Mouse (Mus musculus) C2C12 (cell line): Measurements from ENCODE around the gene Rere. TPM values are rescaled to one million over a fixed set of nuclear protein-coding genes. Genes with fewer than 3 reads are reported as not detected.

ENCODE experiments used
- H3K27me3 ChIP-seq: one replicate; pipeline ENCODE4 v1.6.1; 2011; ENCODE audit not compliant: control insufficient read depth, insufficient read depth, insufficient read length
- H3K36me3 ChIP-seq: one replicate; pipeline ENCODE4 v1.6.1; 2011; ENCODE audit not compliant: control insufficient read depth, insufficient read depth
- H3K4me3 ChIP-seq: one replicate; pipeline ENCODE4 v1.5.1; 2011; ENCODE audit warnings: mild to moderate bottlenecking, control low read depth; ENCODE audit not compliant: poor library complexity, insufficient read depth, severe bottlenecking
- H3K79me2 ChIP-seq: one replicate; pipeline ENCODE4 v1.6.1; 2011; ENCODE audit not compliant: control insufficient read depth, insufficient read depth
- H3K79me3 ChIP-seq: one replicate; pipeline ENCODE4 v1.6.1; 2011; ENCODE audit warnings: low read depth, control low read depth
- H3ac ChIP-seq: one replicate; pipeline ENCODE3; 2011; ENCODE audit warnings: low read depth; ENCODE audit not compliant: control insufficient read depth, insufficient read length
- CEBPB ChIP-seq: IDR thresholded peaks from one replicate; pipeline ENCODE4 v1.6.1; 2011; ENCODE audit warnings: low read depth, mild to moderate bottlenecking, control low read depth, moderate library complexity
- CTCF ChIP-seq: IDR thresholded peaks from one replicate; pipeline ENCODE4 v1.5.1; 2011; ENCODE audit not compliant: control insufficient read depth, insufficient read depth, insufficient read length
- FOSL1 ChIP-seq: IDR thresholded peaks from one replicate; pipeline ENCODE4 v1.8.0; 2011; ENCODE audit warnings: mild to moderate bottlenecking, low read length; ENCODE audit not compliant: poor library complexity, insufficient read depth, severe bottlenecking
- MAX ChIP-seq: IDR thresholded peaks from one replicate; pipeline ENCODE4 v1.6.1; 2011; ENCODE audit warnings: mild to moderate bottlenecking, control low read depth
- MYOD1 ChIP-seq: IDR thresholded peaks from one replicate; pipeline ENCODE4 v1.6.1; 2011; ENCODE audit warnings: low read depth; ENCODE audit not compliant: control insufficient read depth, insufficient read length
- MYOG ChIP-seq: IDR thresholded peaks from one replicate; pipeline ENCODE4 v1.6.1; 2011; ENCODE audit not compliant: control insufficient read depth, insufficient read length; ENCODE audit errors: extremely low read depth
- USF1 ChIP-seq: IDR thresholded peaks from one replicate; pipeline ENCODE4 v1.6.1; 2011; ENCODE audit warnings: low read depth, mild to moderate bottlenecking, control low read depth, moderate library complexity
- polyA plus RNA-seq: library from polyadenylated mRNA; unstranded; fragments of >200 nt; fragmentation: generic; extraction: Trizol; gene quantifications from one replicate; pipeline ENCODE4 v1.2.1, GENCODE M21; 2012; ENCODE audit warnings: missing spikeins

The Rere gene
- polyA plus RNA-seq, 1 experiment: 27.1 TPM

GRCm38 (mm10) chr4:150239951-150240368 lies 41.5 kb upstream of the Rere start:
- TF ChIP-seq CEBPB (peak; percentile 86), MYOG (no peak), MAX (peak; percentile 74), CTCF (peak; percentile 62), USF1 (no peak), MYOD1 (peak; percentile 33), FOSL1 (peak; percentile 93)
- peak overlapping the region; percentile 97 for H3K4me3 ChIP-seq
- H3K27me3 ChIP-seq: no peaks in the 10 kb centered on the region

GRCm38 (mm10) chr4:150240381-150240886 lies 41.0 kb upstream of the Rere start:
- Histone ChIP-seq H3K36me3 (peaks cover 69% of the 10 kb centered on the region), H3K4me3 (peak overlapping the region; percentile 22), H3K27me3 (no peaks in the 10 kb centered on the region), H3K79me2 (peaks cover 87% of the 10 kb centered on the region), H3ac (peak overlapping the region; percentile 14), H3K79me3 (peaks cover 66% of the 10 kb centered on the region)
- TF ChIP-seq CEBPB (no peak), FOSL1 (no peak), MAX (no peak), CTCF (no peak), MYOD1 (no peak), USF1 (no peak), MYOG (no peak)

More at GRCm38 (mm10) chr4:150239951-150240368, 41.5 kb upstream of the Rere start:
- Histone ChIP-seq H3K79me2 (peaks cover 85% of the 10 kb centered on the region), H3K36me3 (peaks cover 67% of the 10 kb centered on the region), H3K79me3 (peaks cover 66% of the 10 kb centered on the region), H3ac (peak overlapping the region; percentile 76)

DNA sequence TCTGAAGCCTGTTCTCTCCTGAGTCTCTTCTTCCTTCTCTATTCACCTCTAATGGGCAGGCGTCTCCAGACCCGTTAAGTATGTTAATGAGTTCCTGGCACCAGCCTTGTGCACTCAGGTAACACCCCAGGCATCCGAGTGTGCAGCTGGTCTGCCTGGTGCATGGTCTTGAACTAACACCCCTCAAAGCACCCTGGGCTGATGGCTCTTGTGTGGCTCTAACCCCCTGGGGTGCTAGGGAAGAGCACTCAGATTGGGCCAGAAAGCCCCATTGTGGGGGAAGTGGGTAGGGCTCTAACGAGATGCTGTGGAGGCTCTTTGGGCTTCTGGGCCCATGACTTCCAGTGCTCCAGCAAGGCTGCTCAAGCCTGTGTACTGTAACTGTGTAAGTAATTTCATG lies 39.7 kb upstream of the Rere start:
- Histone ChIP-seq H3K4me3 (no peak overlapping the region), H3K79me2 (peaks cover 86% of the 10 kb centered on the region), H3ac (peak overlapping the region; percentile 27), H3K27me3 (no peaks in the 10 kb centered on the region), H3K79me3 (peaks cover 66% of the 10 kb centered on the region), H3K36me3 (peaks cover 81% of the 10 kb centered on the region)
- TF ChIP-seq CEBPB: no peak
- no peak for TF ChIP-seq USF1
- TF ChIP-seq FOSL1: no peak
- TF ChIP-seq MYOD1: no peak
- TF ChIP-seq MAX: no peak
- no peak for TF ChIP-seq MYOG
- no peak for TF ChIP-seq CTCF

DNA sequence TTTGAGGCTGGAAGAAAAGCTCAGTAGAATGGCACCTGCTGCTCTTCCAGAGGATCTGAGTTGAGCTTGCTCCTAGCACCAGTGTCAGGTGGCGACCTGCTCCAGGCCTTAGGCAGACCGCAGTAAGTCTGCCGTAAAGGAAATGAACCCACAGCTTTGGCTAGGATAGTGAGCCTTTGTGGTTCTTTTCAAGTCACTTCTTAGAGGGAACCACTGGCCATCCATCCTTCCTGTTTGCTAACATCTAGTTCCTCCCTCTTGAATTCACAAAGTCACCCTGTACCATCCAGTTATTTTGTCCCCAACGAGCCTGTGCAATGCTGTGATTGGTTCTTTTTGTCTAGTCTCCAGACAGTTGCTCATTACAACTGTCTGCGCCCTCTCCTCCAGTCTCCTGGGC lies 38.7 kb upstream of the Rere start:
- Histone ChIP-seq H3ac (no peak overlapping the region), H3K36me3 (peaks cover 92% of the 10 kb centered on the region), H3K79me3 (peaks cover 59% of the 10 kb centered on the region), H3K79me2 (peaks cover 80% of the 10 kb centered on the region), H3K27me3 (no peaks in the 10 kb centered on the region), H3K4me3 (no peak overlapping the region)
- TF ChIP-seq USF1 (no peak), FOSL1 (no peak), MYOD1 (no peak), CTCF (no peak), CEBPB (no peak), MYOG (no peak), MAX (no peak)

DNA sequence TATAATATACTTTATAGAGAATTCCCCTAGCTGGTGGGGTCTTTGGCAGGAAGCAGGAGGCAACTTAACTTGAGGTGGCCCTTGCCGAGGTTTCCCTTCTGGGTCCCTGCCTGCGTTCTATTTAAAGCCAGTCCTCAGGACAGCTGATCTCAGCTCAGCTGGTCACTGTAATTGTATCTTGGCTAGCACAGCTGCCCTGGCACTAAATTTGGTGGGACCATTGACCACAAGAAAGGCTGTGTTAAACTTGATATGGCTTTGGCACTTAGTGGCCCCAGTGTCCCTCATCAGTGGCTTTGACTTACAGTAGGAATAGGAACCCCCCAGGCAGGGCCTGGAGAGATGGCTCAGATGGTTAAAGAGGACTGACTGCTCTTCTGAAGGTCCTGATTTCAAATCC lies 35.6 kb upstream of the Rere start:
- no peaks in the 10 kb centered on the region for H3K27me3 ChIP-seq
- H3K36me3 ChIP-seq: peaks cover 96% of the 10 kb centered on the region
- no peak for TF ChIP-seq MYOG
- TF ChIP-seq CEBPB: no peak
- TF ChIP-seq CTCF: no peak
- TF ChIP-seq USF1: no peak
- no peak for TF ChIP-seq MAX
- peak; percentile 75 for TF ChIP-seq MYOD1
- TF ChIP-seq FOSL1: no peak
- peaks cover 32% of the 10 kb centered on the region for H3K79me3 ChIP-seq
- H3K4me3 ChIP-seq: no peak overlapping the region
- peaks cover 49% of the 10 kb centered on the region for H3K79me2 ChIP-seq
- no peak overlapping the region for H3ac ChIP-seq

GRCm38 (mm10) chr4:150248009-150248408 lies 33.4 kb upstream of the Rere start:
- peaks cover 89% of the 10 kb centered on the region for H3K36me3 ChIP-seq
- no peak overlapping the region for H3ac ChIP-seq
- peaks cover 12% of the 10 kb centered on the region for H3K79me3 ChIP-seq
- peaks cover 28% of the 10 kb centered on the region for H3K79me2 ChIP-seq
- no peaks in the 10 kb centered on the region for H3K27me3 ChIP-seq
- H3K4me3 ChIP-seq: no peak overlapping the region
- TF ChIP-seq CTCF: peak; percentile 66
- no peak for TF ChIP-seq MYOD1
